Mouse (Mus musculus) megakaryocyte, embryonic 14.5 days (primary cell): ENCODE measurements around the gene Zfp106.

Source experiments
- FLI1 ChIP-seq: IDR thresholded peaks from 2 replicates; pipeline ENCODE4 v1.6.1; 2012; ENCODE audit warnings: low read length, inconsistent platforms, mixed read lengths
- GATA1 ChIP-seq: IDR thresholded peaks from 3 replicates; pipeline ENCODE4 v1.6.1; 2012; ENCODE audit warnings: mixed read lengths, low read length, inconsistent platforms, borderline replicate concordance

- TF ChIP-seq GATA1 (no peak), FLI1 (no peak)
Measured at GRCm38 (mm10) chr2:120539778-120540208, 23.9 kb downstream of the Zfp106 start.
